Mouse (Mus musculus) monocyte, adult 2 months (primary cell): ENCODE measurements at regions not wholly inside any gene's neighbourhood (a gene's known extent, or its start where the extent isn't known, plus 50 kb on each side); places are given as distances from the start of the nearest gene placed in this dataset.

Experiments used
- DNase-seq, 2 experiments: peaks; one replicate each; pipeline ENCODE4 v3.0.0; 2022; ENCODE audit warnings: low spot score in 2 of 2, low read depth in 1 of 2

DNA sequence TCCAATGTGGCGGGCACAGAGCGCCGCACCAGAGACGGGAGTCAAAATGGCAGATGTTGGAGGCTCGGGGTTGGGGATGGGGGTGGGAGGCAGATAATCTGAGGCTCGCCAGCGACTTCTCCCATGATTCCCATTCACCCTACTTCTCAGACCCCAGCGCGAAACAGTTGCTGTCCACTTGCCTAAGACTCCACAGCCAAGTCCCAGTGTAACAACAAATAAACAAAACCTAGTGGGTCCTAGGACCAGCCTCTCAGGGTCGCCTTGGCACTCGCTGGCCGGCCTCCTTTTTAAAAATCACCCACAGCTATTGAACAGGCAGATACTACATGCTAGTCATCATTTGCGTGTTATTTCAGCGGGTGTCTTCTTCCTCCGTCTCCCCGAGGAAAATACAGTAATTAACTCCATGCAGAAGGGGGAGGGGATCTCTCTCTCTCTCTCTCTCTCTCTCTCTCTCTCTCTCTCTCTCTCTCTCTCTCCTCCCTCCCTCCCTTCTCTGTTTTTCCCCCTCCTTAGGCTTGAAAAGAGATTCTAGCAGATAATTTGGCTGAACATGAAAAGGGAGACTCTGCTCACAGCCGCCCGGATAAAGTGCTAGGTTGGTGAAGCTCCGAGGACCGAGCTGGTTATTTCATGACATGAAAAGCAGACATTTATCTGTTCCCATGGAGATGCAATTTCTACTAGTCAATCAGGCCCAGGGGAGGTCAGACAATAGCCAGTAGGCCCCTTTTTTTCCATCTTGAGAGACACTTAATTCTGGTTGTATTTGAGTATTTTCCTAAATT is 71.9 kb upstream of the Zfp217 start:
- no peak for DNase-seq

DNA sequence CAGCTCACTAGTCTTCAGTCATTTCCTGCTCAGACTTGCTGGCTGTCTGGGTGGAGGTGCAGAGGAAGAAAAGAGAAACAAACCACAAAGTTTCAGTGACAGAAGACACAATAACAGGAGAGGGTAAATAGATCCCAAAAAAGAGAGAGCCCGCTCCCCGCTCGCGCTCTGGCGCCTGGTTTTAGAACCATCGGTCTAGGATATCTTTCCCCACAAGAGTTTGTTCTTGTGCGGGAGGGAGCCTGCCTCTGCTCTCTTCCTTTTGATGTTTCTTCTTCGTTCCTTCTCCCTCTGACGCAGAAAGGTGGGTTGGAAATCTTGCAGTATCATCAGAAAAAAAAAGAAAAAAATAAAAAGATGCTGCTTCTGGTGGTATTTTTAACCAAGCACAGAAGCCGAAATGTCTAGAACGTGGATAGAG is 71.3 kb upstream of the Zfp217 start:
- no peak for DNase-seq

DNA sequence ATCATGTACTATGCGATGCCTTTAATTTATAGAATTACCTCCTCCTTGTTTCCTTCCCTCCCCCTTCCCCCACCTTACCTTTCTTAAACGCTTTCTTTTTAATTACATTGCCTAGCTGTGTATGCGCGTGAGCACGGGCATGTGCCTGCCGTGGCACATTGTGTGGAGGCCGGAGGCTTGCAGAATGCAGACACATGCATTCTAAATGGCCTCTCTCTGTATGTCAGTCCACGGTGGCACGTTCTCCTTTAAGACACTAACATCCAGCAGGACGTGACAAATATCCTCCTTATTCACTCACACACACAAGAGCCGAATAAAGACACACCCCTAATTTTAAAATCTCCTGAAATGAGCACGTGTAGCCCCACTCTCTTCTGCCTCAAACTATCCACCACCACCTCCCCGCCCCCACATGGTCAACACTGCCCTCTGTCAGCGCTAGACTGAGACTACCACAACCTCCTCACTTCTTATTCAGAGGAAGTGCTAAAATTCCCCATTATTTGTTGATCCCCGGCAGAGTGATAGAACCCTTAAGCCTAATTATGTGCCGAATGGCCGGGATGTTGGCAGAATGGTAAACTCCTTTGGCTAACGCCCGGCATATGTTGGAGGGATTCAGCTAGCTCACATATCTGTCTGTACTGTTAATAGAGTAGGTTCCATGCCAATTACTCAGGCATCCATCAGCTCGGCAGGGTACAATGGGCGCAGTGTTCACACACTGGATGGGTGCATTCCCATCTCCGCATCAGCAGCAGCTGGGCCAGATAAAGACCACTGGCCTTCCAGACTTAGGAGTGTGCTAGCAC is 70.5 kb upstream of the Zfp217 start:
- peak; percentile 23 to 50 for DNase-seq

DNA sequence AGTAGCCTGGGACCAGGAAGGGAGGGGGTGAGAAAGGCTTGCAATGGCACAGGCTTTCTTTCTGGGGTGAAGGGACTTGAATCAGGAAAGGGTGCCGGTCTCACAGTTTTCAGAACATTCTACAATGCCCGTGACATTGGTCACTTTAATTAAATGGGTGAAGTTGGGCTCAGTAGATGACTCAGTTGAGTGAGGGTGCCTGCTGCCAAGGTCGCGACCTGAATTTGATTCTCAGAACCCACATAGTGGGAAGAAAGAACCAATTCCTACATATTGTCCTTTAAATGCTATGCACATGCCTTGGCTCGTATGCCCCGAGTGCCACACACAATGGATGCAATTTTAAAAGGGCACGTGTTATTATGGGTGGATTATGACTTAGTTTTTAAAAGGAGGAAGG is 68.4 kb upstream of the Zfp217 start:
- no peak for DNase-seq

DNA sequence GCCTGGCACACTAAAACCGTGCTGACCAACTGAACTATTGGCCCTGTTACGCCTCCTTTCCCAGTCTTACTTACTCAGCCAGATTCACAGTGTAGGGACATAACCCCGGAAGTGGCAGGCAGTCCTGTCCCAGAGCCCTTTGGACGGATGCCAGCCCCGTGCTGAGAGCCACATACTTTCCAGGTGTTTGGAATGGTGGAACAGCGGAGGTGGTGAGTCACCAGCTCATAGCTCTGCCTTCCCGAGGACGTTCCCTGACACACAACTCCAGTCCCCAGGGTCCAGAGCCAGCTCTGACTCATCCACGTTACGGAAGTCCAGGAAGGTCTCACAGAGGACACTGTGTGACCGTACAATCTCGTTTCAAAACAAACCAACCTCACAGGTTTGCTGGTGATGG is 61.2 kb upstream of the Zfp217 start:
- no peak for DNase-seq

DNA sequence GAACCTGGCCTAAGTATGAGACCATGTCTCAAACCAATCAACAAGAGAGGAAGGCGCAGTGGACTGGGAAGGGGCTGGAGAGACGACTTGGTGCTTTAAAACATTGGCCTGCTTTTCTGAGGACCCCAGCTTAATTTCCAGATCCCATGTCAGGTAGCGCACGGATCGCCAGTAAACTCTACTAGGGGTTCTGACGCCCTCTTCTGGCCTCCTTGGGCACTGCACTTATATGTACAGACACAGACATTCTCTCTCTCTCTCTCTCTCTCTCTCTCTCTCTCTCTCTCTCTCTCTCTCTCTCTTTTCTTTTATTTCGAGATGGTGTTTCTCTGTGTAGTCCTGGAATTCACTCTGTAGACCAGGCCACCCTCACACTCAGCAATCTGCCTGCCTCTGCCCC is 60.0 kb upstream of the Zfp217 start:
- DNase-seq = no peak

DNA sequence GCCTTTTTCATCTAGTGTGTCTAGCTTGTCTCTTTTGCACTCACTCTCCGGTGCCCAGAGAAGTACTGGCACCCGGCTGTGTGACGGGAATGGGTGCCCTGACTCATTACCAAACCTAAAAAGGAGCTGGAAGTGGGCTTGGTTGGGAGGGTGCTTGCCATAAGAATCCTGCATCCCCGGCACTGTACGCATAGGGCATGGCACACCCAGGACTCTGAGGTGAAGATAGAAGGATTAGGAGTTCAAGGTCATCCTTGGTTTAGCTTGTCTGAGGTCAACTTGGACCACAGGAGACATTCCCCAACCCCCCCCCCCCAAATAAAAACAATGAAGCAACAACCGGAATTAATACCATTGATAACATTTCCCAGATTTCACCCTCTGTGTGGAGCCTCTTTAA is 59.5 kb upstream of the Zfp217 start:
- no peak for DNase-seq

DNA sequence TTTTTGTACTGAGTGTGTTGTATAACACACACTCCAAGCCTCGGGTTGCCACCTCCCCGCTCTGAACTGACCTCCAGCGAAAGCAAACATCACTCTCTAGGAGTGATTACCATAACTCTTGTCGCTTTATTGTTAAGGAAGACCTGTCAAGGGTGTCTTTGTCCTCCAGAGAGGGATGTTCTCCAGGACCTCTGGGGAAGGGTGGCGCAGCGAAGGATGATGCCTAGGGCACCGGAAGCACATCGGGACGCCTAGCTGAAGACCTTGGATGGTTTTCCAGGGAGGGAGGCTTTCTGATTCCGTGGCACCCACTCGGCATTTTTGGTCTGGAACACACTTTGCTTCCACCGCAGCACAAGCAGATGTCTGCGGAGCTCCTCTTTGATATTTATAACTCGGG is 59.0 kb upstream of the Zfp217 start:
- no peak for DNase-seq

DNA sequence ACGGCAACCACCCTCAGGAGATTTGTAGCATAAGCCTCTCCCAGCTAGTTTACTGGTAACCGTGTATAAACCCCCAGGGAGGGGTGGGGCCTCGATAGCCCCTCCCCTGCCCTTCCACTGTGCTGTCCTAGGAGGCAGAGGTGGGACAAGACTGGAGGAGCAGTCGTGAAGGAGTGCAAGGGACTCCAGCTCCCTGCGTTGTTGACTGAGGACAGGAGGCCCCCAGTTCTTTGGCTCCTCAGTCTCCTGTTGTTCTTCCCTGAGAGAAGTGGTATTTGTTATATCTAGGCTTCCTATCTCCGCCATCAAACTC is 58.5 kb upstream of the Zfp217 start:
- no peak for DNase-seq

DNA sequence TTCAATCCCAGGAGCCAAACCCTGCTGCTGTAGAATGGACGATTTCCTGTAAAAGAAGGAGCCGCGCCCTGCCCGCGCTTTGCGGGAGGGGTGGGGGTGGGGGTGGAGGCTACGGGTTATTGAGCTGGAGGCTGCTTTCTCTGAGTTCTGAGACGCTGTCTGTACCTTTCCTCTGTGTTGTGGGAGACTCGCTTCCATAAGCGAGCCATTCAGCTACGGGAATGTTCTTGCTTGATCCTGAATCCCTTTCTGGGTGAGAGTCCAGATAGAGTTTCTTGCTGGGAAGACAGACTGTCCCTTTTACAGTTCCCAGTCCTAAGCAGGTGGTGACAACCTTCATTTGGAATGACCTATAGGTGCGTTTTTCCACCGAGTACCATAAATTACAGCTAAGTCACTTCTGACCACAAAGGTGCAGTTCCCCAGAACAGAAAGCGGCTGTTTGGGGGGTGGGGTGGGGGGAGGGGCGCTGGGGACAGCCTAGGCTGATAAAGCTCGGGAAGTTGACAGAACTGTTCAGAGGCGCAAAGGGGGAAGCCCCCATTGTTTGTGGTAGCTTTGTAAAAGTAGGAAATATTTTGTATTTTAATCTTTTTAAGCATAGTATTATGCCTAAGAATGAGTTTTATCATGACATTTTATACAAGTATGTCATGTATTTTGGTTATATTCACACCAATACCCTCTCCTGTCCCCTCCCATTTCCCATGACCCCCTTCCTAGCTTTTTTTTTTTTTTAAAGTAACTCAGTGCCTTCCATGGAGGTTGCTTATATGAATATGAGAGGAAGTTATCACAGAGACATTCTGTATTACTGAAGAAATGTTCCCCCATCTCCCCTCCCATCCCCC is 57.9 kb upstream of the Zfp217 start:
- DNase-seq = no peak

DNA sequence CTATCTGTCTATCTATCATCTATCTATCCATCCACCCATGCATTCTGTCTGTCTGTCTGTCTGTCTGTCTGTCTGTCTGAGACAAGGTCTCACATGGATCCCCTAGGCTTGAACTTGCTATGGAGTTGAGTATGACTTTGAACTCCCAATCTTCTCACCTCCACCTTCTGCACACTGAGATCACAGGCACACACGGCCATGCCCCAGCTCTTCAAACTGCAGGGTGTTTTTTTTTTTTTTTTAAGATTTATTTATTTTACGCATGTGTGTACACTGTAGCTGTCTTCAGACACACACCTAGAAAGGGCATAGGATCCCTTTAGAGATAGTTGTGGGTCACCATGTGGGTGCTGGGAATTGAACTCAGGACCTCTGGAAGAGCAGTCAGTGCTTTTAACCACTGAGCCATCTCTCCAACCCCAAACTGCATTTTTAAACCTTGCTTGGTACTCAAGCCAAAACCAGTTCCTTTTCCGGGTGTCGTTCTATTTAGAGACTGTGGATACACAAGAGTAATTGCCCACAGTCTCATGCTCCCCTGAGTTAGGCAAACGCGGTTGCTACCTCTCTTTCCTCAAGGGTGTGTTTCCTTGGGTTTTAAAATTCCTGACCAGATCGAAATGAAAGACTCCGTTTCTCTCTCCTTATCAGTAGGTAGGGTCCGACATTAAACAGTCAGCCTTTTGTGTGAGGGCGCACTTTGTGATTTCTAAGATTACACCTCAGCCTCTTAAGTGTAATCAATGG is 57.0 kb upstream of the Zfp217 start:
- no peak for DNase-seq

DNA sequence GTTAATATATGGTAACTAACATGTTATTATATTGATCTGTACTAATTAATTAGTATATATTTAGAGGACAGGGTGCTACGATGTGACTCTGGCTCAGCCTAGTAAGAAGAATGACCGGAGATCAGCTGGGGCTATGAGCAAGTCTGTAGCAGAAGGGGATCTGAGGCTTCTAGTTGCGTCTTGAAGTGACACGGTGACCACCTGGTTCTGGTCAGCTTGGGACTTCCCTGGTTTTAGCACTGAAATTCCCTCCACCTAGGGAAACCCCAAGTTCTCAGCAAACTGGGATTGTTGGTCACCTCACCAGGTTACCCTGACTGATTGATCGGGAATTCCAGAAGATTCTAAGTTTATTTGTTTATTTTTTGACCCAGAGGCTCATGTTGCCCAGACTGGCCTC is 55.6 kb upstream of the Zfp217 start:
- DNase-seq = no peak

DNA sequence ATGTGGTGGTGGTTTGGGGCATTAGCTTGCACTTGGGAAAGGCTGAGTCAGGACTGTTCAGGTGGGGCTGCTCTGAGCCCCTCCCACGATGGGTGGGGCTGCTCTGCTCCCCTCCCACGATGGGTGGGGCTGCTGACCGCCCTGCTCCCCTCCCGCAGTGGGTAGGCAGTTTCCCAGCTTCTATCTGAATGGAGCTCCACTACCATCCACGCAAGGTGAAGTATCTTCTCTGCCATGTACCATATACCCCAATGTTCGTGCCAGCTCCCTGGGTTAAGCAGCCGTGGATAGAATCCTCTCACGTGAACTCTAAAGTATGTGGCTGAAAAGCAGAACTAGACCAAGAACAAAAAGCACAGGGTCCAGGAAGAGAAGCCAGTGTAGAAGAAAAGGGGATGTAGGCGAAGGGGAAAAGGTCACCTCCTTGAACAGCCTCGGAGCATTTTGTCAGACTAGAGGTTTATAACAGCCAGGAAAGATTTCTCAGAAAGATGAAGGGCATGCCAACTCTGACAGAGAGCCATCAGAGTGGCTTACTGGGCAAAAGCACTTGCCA is 54.0 kb upstream of the Zfp217 start:
- DNase-seq = peak; percentile 33 to 54
